Mouse (Mus musculus) forebrain, postnatal 0 days (tissue): ENCODE measurements at regions not wholly inside any gene's neighbourhood (a gene's known extent, or its start where the extent isn't known, plus 50 kb on each side); places are given as distances from the start of the nearest gene placed in this dataset.

Source experiments
- ATAC-seq: fragments of 200-750 bp; cut with Nextera tagmentation; 2 replicates; pipeline ENCODE4 v1.8.0; 2017; ENCODE audit warnings: mild to moderate bottlenecking, moderate library complexity
- DNase-seq: peaks from one replicate; pipeline ENCODE4 v3.0.0-alpha.2; 2015
- H3K27ac ChIP-seq: fragments of 300-500 bp; sonication (generic); 2 replicates; pipeline ENCODE4 v1.5.1; 2014; ENCODE audit warnings: low read depth, mild to moderate bottlenecking, antibody characterized with exemption, low read length, moderate library complexity, mixed read lengths
- H3K27me3 ChIP-seq: fragments of 300-500 bp; sonication (generic); 2 replicates; pipeline ENCODE4 v1.6.1; 2014; ENCODE audit warnings: mild to moderate bottlenecking, low read length, mixed read lengths; ENCODE audit not compliant: insufficient read depth
- H3K36me3 ChIP-seq: fragments of 300-500 bp; sonication (generic); 2 replicates; pipeline ENCODE4 v1.6.1; 2014; ENCODE audit warnings: mild to moderate bottlenecking, moderate library complexity; ENCODE audit not compliant: insufficient read depth
- H3K4me1 ChIP-seq: fragments of 300-500 bp; sonication (generic); 2 replicates; pipeline ENCODE4 v1.6.1; 2014; ENCODE audit warnings: antibody characterized with exemption; ENCODE audit not compliant: insufficient read depth
- H3K4me2 ChIP-seq: fragments of 300-500 bp; sonication (generic); 2 replicates; pipeline ENCODE4 v1.6.1; 2014; ENCODE audit warnings: low read depth, mild to moderate bottlenecking, moderate library complexity
- H3K4me3 ChIP-seq: fragments of 300-500 bp; sonication (generic); 2 replicates; pipeline ENCODE4 v1.5.1; 2014; ENCODE audit warnings: low read depth, low read length, mixed read lengths
- H3K9ac ChIP-seq: fragments of 300-500 bp; sonication (generic); 2 replicates; pipeline ENCODE4 v1.6.1; 2014; ENCODE audit warnings: mild to moderate bottlenecking
- H3K9me3 ChIP-seq: fragments of 300-500 bp; sonication (generic); 2 replicates; pipeline ENCODE4 v1.6.1; 2016; ENCODE audit warnings: low read length
- CTCF ChIP-seq: sonication (generic); IDR thresholded peaks from 2 replicates; pipeline ENCODE4 v1.5.1; 2016; ENCODE audit warnings: antibody characterized with exemption, control low read depth, low read depth
- WGBS: fragments of 180-500 bp; shearing (Covaris S2); extraction: QIAGEN DNeasy Blood & Tissue Kit; methylation state at CpG from one replicate; pipeline ENCODE4 v1.1.7; 2014; 5-methylcytosine and 5-hydroxymethylcytosine counted together

DNA sequence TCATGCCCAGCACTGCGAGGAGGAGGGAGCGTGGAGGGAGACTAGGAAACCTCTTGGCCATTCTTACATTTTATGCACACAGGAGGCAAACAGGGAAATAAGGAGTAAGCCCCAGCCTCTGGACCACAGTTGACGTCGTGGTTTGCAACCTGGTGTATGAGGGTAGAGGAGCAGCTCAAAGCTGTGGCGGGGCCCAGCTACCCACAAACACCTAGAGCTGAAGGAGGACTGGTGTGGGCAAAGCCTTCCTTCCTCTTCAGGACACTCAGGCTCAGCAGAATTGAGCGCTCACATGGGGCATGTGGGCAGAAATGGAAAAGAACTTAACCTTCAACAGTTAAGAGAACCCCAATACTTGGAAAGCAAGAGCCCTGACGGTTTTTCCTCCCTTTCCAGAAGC, 113.2 kb upstream of the Klf14 start:
- H3K27me3 ChIP-seq, result no peaks in the 10 kb centered on the region
- no peak overlapping the region for H3K4me2 ChIP-seq
- no peak for TF ChIP-seq CTCF
- DNase-seq (no peak), ATAC-seq (no peak)
- no peak overlapping the region for H3K27ac ChIP-seq
- H3K4me1 ChIP-seq, result no peaks in the 10 kb centered on the region
- H3K9ac ChIP-seq, result no peak overlapping the region
- 93% methylated on average over 7 of the region's 7 CpGs for WGBS
- H3K36me3 ChIP-seq, result no peaks in the 10 kb centered on the region
- no peaks in the 10 kb centered on the region for H3K9me3 ChIP-seq
- no peak overlapping the region for H3K4me3 ChIP-seq

DNA sequence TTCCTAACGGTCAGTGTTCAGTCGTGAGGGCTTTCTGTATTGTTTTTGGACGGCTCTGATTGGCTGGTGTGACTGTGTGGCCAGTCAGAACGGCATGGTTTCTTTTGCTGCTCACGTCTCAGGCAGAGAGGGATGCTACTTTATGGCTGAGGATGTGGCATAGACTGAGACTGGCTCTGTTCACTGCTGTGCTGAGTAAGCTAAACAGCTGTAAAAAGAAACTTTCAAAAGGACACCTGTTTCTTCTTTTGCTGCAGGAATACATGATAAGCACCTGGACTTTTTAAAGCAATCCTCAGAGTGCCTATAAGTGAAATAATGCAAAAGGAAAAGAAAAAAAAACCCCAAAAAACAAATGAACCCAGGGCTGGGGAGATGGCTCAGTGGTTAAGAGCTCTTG, 113.7 kb upstream of the Klf14 start:
- Histone ChIP-seq H3K36me3 (no peaks in the 10 kb centered on the region), H3K4me2 (no peak overlapping the region), H3K4me3 (no peak overlapping the region), H3K27me3 (no peaks in the 10 kb centered on the region), H3K4me1 (no peaks in the 10 kb centered on the region), H3K27ac (no peak overlapping the region), H3K9me3 (no peaks in the 10 kb centered on the region), H3K9ac (no peak overlapping the region)
- TF ChIP-seq CTCF, result no peak
- ATAC-seq (no peak), DNase-seq (no peak)
- WGBS, result 37% methylated on average over 5 of the region's 5 CpGs

DNA sequence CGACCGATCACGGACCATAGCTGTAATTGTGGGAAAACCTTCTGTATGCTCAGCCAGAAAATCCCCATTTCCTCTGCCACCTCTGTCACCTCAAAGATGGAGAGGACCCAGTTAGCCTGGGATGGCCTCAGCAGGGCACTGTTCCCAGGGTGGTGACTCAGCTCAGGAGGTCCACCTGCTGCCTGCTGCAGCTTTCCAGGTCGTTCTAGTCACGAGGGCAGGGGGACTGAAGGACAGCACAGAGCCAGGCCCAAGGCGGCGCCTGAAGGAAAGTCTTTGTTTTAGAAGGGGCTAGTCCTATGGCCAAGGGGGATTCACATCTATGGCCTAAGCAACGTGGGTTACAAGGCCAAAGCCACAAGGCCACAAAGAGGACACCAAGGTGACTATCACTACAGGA, 114.5 kb upstream of the Klf14 start:
- Histone ChIP-seq H3K4me1 (no peaks in the 10 kb centered on the region), H3K36me3 (no peaks in the 10 kb centered on the region), H3K4me2 (no peak overlapping the region), H3K9me3 (no peaks in the 10 kb centered on the region), H3K4me3 (no peak overlapping the region), H3K27me3 (no peaks in the 10 kb centered on the region), H3K27ac (no peak overlapping the region), H3K9ac (no peak overlapping the region)
- ATAC-seq (no peak), DNase-seq (no peak)
- TF ChIP-seq CTCF, result no peak
- 84% methylated on average over 8 of the region's 8 CpGs for WGBS

DNA sequence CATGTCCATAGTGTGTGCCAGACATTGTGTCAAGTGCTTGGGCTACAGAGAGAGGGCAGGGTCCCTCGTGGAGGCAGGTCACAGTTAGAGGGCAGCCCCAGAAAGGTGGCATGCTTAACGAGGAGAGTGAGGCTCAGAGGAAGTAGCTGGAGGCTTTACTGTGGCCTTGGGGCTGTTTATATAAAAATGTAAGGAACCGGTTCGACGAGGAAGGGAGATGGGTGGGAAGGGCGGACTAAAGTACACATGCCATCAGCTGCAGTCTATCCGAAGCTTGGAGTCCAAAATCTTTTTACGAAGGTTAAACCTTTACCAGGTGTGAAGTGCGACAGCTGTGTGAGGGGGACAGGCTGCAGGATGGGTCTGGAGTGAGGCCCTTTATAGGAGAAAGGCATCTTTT, 115.5 kb upstream of the Klf14 start:
- Histone ChIP-seq H3K4me3 (no peak overlapping the region), H3K27me3 (no peaks in the 10 kb centered on the region), H3K36me3 (no peaks in the 10 kb centered on the region), H3K27ac (no peak overlapping the region), H3K4me1 (no peaks in the 10 kb centered on the region), H3K9ac (no peak overlapping the region), H3K9me3 (no peaks in the 10 kb centered on the region), H3K4me2 (no peak overlapping the region)
- no peak for DNase-seq
- TF ChIP-seq CTCF, result no peak
- no peak for ATAC-seq
- WGBS, result 65% methylated on average over 9 of the region's 9 CpGs

DNA sequence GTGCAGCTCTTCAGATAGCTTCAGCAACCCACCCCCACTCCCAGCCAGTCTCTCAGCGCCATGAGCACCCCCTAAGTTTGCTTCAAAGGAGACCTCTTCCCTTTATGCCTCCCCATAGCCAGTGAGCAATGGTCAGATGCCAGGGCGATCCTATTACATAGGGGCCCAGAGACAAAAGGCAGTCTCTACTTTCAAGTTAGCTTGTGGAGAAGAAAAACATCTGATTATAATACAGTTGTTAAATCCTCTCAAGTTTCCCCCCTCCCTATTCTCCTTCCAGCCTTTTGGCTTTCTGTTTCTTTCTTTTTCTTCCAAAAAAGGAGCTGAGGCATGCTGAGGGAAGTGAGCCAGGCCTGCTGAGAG, 116.3 kb upstream of the Klf14 start:
- no peak for TF ChIP-seq CTCF
- ATAC-seq, result no peak
- Histone ChIP-seq H3K4me1 (no peaks in the 10 kb centered on the region), H3K9ac (no peak overlapping the region), H3K4me3 (no peak overlapping the region), H3K36me3 (no peaks in the 10 kb centered on the region), H3K4me2 (no peak overlapping the region), H3K9me3 (no peaks in the 10 kb centered on the region), H3K27me3 (no peaks in the 10 kb centered on the region), H3K27ac (no peak overlapping the region)
- WGBS, result 26% methylated on average over 2 of the region's 2 CpGs
- DNase-seq, result no peak

DNA sequence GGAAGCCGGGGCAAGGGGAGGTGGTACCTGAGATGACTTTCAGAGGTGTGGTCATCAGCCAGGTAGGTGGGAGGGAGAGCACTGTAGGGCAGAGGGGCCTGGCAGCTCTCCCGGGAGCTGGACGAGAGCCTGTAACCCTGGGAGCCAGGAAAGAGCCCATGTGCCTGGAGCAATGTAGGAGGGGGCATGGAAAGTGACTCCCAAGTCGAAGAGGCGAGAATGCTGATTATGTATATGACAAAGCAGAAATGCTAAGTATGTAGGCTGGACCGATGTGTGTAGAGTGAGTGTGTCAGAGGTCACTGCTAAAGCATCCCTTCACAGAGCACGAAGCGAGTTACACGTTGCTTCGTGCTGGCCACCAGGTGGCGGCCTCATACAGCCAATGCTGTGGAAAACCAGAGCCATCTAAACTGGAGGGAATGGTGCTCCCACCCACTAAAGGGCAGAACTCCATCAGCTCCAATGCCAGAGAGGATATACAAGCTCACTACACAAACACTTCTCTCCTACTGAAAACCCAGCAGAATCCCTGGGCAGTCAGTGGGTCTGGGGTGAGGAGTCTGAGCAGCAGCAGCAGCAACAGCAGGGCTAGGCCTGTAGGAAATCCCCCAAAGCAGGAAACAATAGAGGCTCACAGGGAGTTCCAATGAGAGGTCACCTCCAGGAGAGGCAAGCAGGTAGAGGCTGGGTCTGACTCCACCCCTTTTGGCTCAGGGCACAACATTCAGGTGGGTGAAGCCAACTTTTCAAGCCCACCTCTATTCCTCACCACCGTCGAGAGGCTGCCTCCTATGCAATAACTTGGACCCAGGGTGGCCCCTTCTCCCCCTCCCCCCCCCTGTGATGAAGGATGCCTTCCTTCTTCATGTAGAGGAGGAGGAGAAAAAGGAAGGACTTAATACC, 116.9 kb upstream of the Klf14 start:
- no peaks in the 10 kb centered on the region for H3K9me3 ChIP-seq
- H3K27ac ChIP-seq, result no peak overlapping the region; the same call in 1 of the 2 replicates
- peak; percentile 99 for TF ChIP-seq CTCF
- H3K9ac ChIP-seq, result no peak overlapping the region
- no peaks in the 10 kb centered on the region for H3K4me1 ChIP-seq
- no peaks in the 10 kb centered on the region for H3K27me3 ChIP-seq
- H3K36me3 ChIP-seq, result no peaks in the 10 kb centered on the region
- DNase-seq (peak; percentile 89), ATAC-seq (peak; percentile 88)
- H3K4me3 ChIP-seq, result no peak overlapping the region
- no peak overlapping the region for H3K4me2 ChIP-seq
- 18% methylated on average over 13 of the region's 13 CpGs for WGBS

DNA sequence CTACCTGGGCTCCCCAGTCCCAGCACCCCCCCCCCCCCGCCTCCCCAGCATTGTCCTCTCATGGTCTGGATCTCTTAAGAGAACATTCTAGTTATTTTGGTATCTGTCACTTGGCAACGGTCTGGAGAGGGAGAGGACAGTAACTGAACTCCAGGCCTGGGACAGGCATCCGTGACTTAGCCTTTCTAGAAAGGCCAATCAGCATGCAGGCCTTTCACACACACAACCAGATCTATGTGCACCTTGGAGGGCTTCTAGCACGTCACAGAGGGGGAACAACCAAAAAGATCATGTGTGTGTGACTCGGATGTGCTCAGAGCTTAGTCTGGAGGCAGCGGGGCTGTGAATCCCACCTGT, 117.6 kb upstream of the Klf14 start:
- H3K9ac ChIP-seq, result no peak overlapping the region
- TF ChIP-seq CTCF, result no peak
- no peaks in the 10 kb centered on the region for H3K36me3 ChIP-seq
- DNase-seq (no peak), ATAC-seq (no peak)
- no peak overlapping the region for H3K4me3 ChIP-seq
- no peaks in the 10 kb centered on the region for H3K27me3 ChIP-seq
- H3K4me2 ChIP-seq, result no peak overlapping the region
- H3K27ac ChIP-seq, result no peak overlapping the region
- no peaks in the 10 kb centered on the region for H3K4me1 ChIP-seq
- H3K9me3 ChIP-seq, result no peaks in the 10 kb centered on the region
- WGBS, result 82% methylated on average over 6 of the region's 6 CpGs
